Mouse (Mus musculus) liver, embryonic 15.5 days (tissue): Measurements from ENCODE around the gene Rab4a. TPM values are rescaled to one million over a fixed set of nuclear protein-coding genes. Genes with fewer than 3 reads are reported as not detected.

ENCODE experiments used
- ATAC-seq: fragments of 200-750 bp; cut with Nextera tagmentation; 2 replicates; pipeline ENCODE4 v1.8.0; 2017; ENCODE audit warnings: moderate number of reproducible peaks, mild to moderate bottlenecking, moderate library complexity; ENCODE audit not compliant: insufficient read depth
- H3K27ac ChIP-seq: fragments of 300-500 bp; sonication (generic); replicated peaks from 2 replicates; pipeline ENCODE4 v1.5.1; 2015; ENCODE audit warnings: mild to moderate bottlenecking, inconsistent platforms
- H3K27me3 ChIP-seq: fragments of 300-500 bp; sonication (generic); 2 replicates; pipeline ENCODE4 v1.6.1; 2015; ENCODE audit warnings: mild to moderate bottlenecking, inconsistent platforms
- H3K36me3 ChIP-seq: fragments of 300-500 bp; sonication (generic); replicated peaks from 2 replicates; pipeline ENCODE4 v1.6.1; 2015; ENCODE audit warnings: moderate library complexity, mild to moderate bottlenecking, inconsistent platforms
- H3K4me1 ChIP-seq: fragments of 300-500 bp; sonication (generic); replicated peaks from 2 replicates; pipeline ENCODE4 v1.6.1; 2015; ENCODE audit warnings: inconsistent platforms
- H3K4me2 ChIP-seq: fragments of 300-500 bp; sonication (generic); 2 replicates; pipeline ENCODE4 v1.6.1; 2015; ENCODE audit warnings: moderate library complexity, mild to moderate bottlenecking, inconsistent platforms
- H3K4me3 ChIP-seq: fragments of 300-500 bp; sonication (generic); replicated peaks from 2 replicates; pipeline ENCODE4 v1.5.1; 2015; ENCODE audit warnings: mild to moderate bottlenecking, inconsistent platforms
- H3K9ac ChIP-seq: fragments of 300-500 bp; sonication (generic); 2 replicates; pipeline ENCODE4 v1.6.1; 2015; ENCODE audit warnings: moderate library complexity, mild to moderate bottlenecking, inconsistent platforms
- H3K9me3 ChIP-seq: fragments of 300-500 bp; sonication (generic); replicated peaks from 2 replicates; pipeline ENCODE4 v1.6.1; 2016; ENCODE audit warnings: inconsistent platforms
- WGBS: fragments of 180-500 bp; shearing (Covaris S2); methylation state at CpG from one replicate; pipeline ENCODE4 v1.1.7; 2015; ENCODE audit warnings: mixed read lengths; ENCODE audit not compliant: insufficient replicate concordance; 5-methylcytosine and 5-hydroxymethylcytosine counted together
- polyA plus RNA-seq: library from polyadenylated mRNA; unstranded; fragments of >200 nt; fragmentation: Nextera tagmentation; extraction: Ambion mirVana; gene quantifications from 2 replicates; pipeline ENCODE4 v1.2.1, GENCODE M21; 2015

Gene Rab4a
- polyA plus RNA-seq, 1 experiment from 2014 or later, result 28.8 TPM

- no peak overlapping the region for H3K9ac ChIP-seq
- H3K9me3 ChIP-seq, result no peaks in the 10 kb centered on the region
- H3K4me3 ChIP-seq, result no peak overlapping the region
- no peaks in the 10 kb centered on the region for H3K36me3 ChIP-seq
- no peak overlapping the region for H3K4me2 ChIP-seq
- H3K27ac ChIP-seq, result no peak overlapping the region
- ATAC-seq, result no peak
- H3K4me1 ChIP-seq, result peaks cover 10% of the 10 kb centered on the region
- 53% methylated on average over 14 of the region's 14 CpGs for WGBS
- no peaks in the 10 kb centered on the region; the same call in 1 of the 2 replicates for H3K27me3 ChIP-seq
These were observed 17.2 kb upstream of the Rab4a start for GRCm38 (mm10) chr8:123788416-123789170.

GRCm38 (mm10) chr8:123789461-123789860, 16.3 kb upstream of the Rab4a start:
- Histone ChIP-seq H3K4me1 (peaks cover 6% of the 10 kb centered on the region), H3K9me3 (no peaks in the 10 kb centered on the region), H3K27me3 (no peaks in the 10 kb centered on the region; the same call in 1 of the 2 replicates), H3K4me3 (no peak overlapping the region), H3K36me3 (no peaks in the 10 kb centered on the region), H3K27ac (no peak overlapping the region), H3K4me2 (no peak overlapping the region), H3K9ac (no peak overlapping the region)
- no peak for ATAC-seq
- 51% methylated on average over 9 of the region's 9 CpGs for WGBS

- H3K9ac ChIP-seq, result no peak overlapping the region
- peaks cover 9% of the 10 kb centered on the region for H3K4me1 ChIP-seq
- no peak overlapping the region for H3K4me2 ChIP-seq
- H3K27me3 ChIP-seq, result no peaks in the 10 kb centered on the region; the same call in 1 of the 2 replicates
- ATAC-seq, result no peak
- H3K9me3 ChIP-seq, result no peaks in the 10 kb centered on the region
- H3K36me3 ChIP-seq, result no peaks in the 10 kb centered on the region
- no peak overlapping the region for H3K27ac ChIP-seq
- no peak overlapping the region for H3K4me3 ChIP-seq
- WGBS, result 0% methylated on average over 4 of the region's 4 CpGs
These were observed 15.8 kb upstream of the Rab4a start for GRCm38 (mm10) chr8:123789970-123790369.

GRCm38 (mm10) chr8:123791101-123791844, 14.5 kb upstream of the Rab4a start:
- no peak overlapping the region for H3K4me3 ChIP-seq
- no peak for ATAC-seq
- 76% methylated on average over 16 of the region's 16 CpGs for WGBS

GRCm38 (mm10) chr8:123791845-123792225, 13.9 kb upstream of the Rab4a start:
- peaks cover 19% of the 10 kb centered on the region for H3K4me1 ChIP-seq
- ATAC-seq, result no peak
- H3K9me3 ChIP-seq, result no peaks in the 10 kb centered on the region
- H3K4me3 ChIP-seq, result no peak overlapping the region
- H3K9ac ChIP-seq, result no peak overlapping the region
- no peaks in the 10 kb centered on the region for H3K36me3 ChIP-seq
- H3K4me2 ChIP-seq, result no peak overlapping the region
- no peak overlapping the region for H3K27ac ChIP-seq
- WGBS, result 75% methylated on average over 7 of the region's 7 CpGs
- H3K27me3 ChIP-seq, result no peaks in the 10 kb centered on the region; the same call in 1 of the 2 replicates

More at GRCm38 (mm10) chr8:123791101-123791844, 14.5 kb upstream of the Rab4a start:
- Histone ChIP-seq H3K9ac (no peak overlapping the region), H3K9me3 (no peaks in the 10 kb centered on the region), H3K4me2 (no peak overlapping the region), H3K27me3 (no peaks in the 10 kb centered on the region; the same call in 1 of the 2 replicates), H3K27ac (no peak overlapping the region), H3K36me3 (no peaks in the 10 kb centered on the region), H3K4me1 (peaks cover 13% of the 10 kb centered on the region)

- Histone ChIP-seq H3K9ac (no peak overlapping the region), H3K27ac (no peak overlapping the region), H3K36me3 (no peaks in the 10 kb centered on the region)
These were observed 11.9 kb upstream of the Rab4a start for GRCm38 (mm10) chr8:123793900-123794299.

GRCm38 (mm10) chr8:123794766-123795165, 11.0 kb upstream of the Rab4a start:
- 74% methylated on average over 4 of the region's 4 CpGs for WGBS
- Histone ChIP-seq H3K9ac (no peak overlapping the region), H3K27ac (0 out of 2 replicates have a peak overlapping the region, but pooled peaks have one; percentile 4), H3K4me3 (no peak overlapping the region), H3K4me2 (no peak overlapping the region), H3K9me3 (no peaks in the 10 kb centered on the region), H3K27me3 (no peaks in the 10 kb centered on the region; the same call in 1 of the 2 replicates), H3K4me1 (peaks cover 39% of the 10 kb centered on the region), H3K36me3 (no peaks in the 10 kb centered on the region)
- ATAC-seq, result no peak

More at GRCm38 (mm10) chr8:123793900-123794299, 11.9 kb upstream of the Rab4a start:
- no peak overlapping the region for H3K4me3 ChIP-seq
- H3K4me1 ChIP-seq, result peaks cover 32% of the 10 kb centered on the region
- H3K27me3 ChIP-seq, result no peaks in the 10 kb centered on the region; the same call in 1 of the 2 replicates
- H3K9me3 ChIP-seq, result no peaks in the 10 kb centered on the region
- 36% methylated on average over 10 of the region's 10 CpGs for WGBS
- no peak overlapping the region for H3K4me2 ChIP-seq
- ATAC-seq, result no peak

- Histone ChIP-seq H3K9me3 (no peaks in the 10 kb centered on the region), H3K4me1 (peaks cover 47% of the 10 kb centered on the region), H3K27me3 (no peaks in the 10 kb centered on the region; the same call in 1 of the 2 replicates), H3K27ac (peak overlapping the region; percentile 79), H3K4me3 (no peak overlapping the region), H3K36me3 (no peaks in the 10 kb centered on the region), H3K9ac (no peak overlapping the region), H3K4me2 (no peak overlapping the region)
- 31% methylated on average over 4 of the region's 4 CpGs for WGBS
- ATAC-seq, result peak; percentile 26; the same call in 1 of the 2 replicates
These were observed 9.0 kb upstream of the Rab4a start for GRCm38 (mm10) chr8:123796758-123797157.

- no peaks in the 10 kb centered on the region for H3K9me3 ChIP-seq
- peak overlapping the region; percentile 79 for H3K27ac ChIP-seq
- H3K4me2 ChIP-seq, result peak overlapping the region; percentile 43
- no peak overlapping the region for H3K9ac ChIP-seq
- no peaks in the 10 kb centered on the region for H3K36me3 ChIP-seq
- no peaks in the 10 kb centered on the region for H3K27me3 ChIP-seq
- H3K4me3 ChIP-seq, result 0 out of 2 replicates have a peak overlapping the region, but pooled peaks have one; percentile 7
- peak; percentile 87 for ATAC-seq
- peaks cover 47% of the 10 kb centered on the region for H3K4me1 ChIP-seq
- 19% methylated on average over 15 of the region's 15 CpGs for WGBS
These were observed 7.9 kb upstream of the Rab4a start for GRCm38 (mm10) chr8:123797928-123798327.

- Histone ChIP-seq H3K9ac (no peak overlapping the region), H3K9me3 (no peaks in the 10 kb centered on the region), H3K27me3 (no peaks in the 10 kb centered on the region), H3K27ac (peak overlapping the region; percentile 79), H3K4me2 (no peak overlapping the region), H3K36me3 (no peaks in the 10 kb centered on the region), H3K4me3 (no peak overlapping the region), H3K4me1 (peaks cover 47% of the 10 kb centered on the region)
- no peak for ATAC-seq
- 58% methylated on average over 6 of the region's 6 CpGs for WGBS
These were observed 6.4 kb upstream of the Rab4a start for GRCm38 (mm10) chr8:123799434-123799833.

GRCm38 (mm10) chr8:123799885-123800284, 5.9 kb upstream of the Rab4a start:
- no peak overlapping the region for H3K9ac ChIP-seq
- H3K36me3 ChIP-seq, result no peaks in the 10 kb centered on the region
- peak overlapping the region; percentile 61; the same call in 1 of the 2 replicates for H3K27ac ChIP-seq
- H3K9me3 ChIP-seq, result no peaks in the 10 kb centered on the region
- no peak overlapping the region for H3K4me2 ChIP-seq
- WGBS, result 33% methylated on average over 3 of the region's 3 CpGs
- no peak for ATAC-seq
- H3K4me1 ChIP-seq, result peaks cover 45% of the 10 kb centered on the region
- no peak overlapping the region for H3K4me3 ChIP-seq
- H3K27me3 ChIP-seq, result no peaks in the 10 kb centered on the region
